Mouse (Mus musculus) limb, embryonic 11.5 days (tissue): ENCODE data around the gene Pde9a. TPM values are rescaled to one million over a fixed set of nuclear protein-coding genes. Genes with fewer than 3 reads are reported as not detected.
A peak's percentile ranks its signal among the peaks of the same experiment; 100 is the strongest.

Experiments used
- ATAC-seq: fragments of 200-750 bp; cut with Nextera tagmentation; 2 replicates; pipeline ENCODE4 v1.8.0; 2017; ENCODE audit warnings: low read depth; ENCODE audit not compliant: insufficient number of reproducible peaks, low FRiP score, low TSS enrichment
- DNase-seq: peaks from one replicate; pipeline ENCODE4 v3.0.0-alpha.2; 2015; ENCODE audit warnings: low spot score
- H3K27ac ChIP-seq: fragments of 300-500 bp; sonication (generic); replicated peaks from 2 replicates; pipeline ENCODE4 v1.5.1; 2014; ENCODE audit warnings: low read depth, mild to moderate bottlenecking, low read length
- H3K27me3 ChIP-seq: fragments of 300-500 bp; sonication (generic); 2 replicates; pipeline ENCODE4 v1.6.1; 2014; ENCODE audit warnings: mild to moderate bottlenecking, low read length, mixed read lengths; ENCODE audit not compliant: control insufficient read depth, insufficient read depth
- H3K36me3 ChIP-seq: fragments of 300-500 bp; sonication (generic); 2 replicates; pipeline ENCODE4 v1.6.1; 2014; ENCODE audit warnings: mild to moderate bottlenecking, low read length, moderate library complexity, mixed read lengths; ENCODE audit not compliant: control insufficient read depth, insufficient read depth
- H3K4me1 ChIP-seq: fragments of 300-500 bp; sonication (generic); 2 replicates; pipeline ENCODE4 v1.6.1; 2014; ENCODE audit warnings: low read length, mixed read lengths; ENCODE audit not compliant: control insufficient read depth, insufficient read depth
- H3K4me2 ChIP-seq: fragments of 300-500 bp; sonication (generic); 2 replicates; pipeline ENCODE4 v1.6.1; 2014; ENCODE audit warnings: low read depth, mild to moderate bottlenecking, moderate library complexity; ENCODE audit not compliant: severe bottlenecking
- H3K4me3 ChIP-seq: fragments of 300-500 bp; sonication (generic); 2 replicates; pipeline ENCODE4 v1.5.1; 2014; ENCODE audit warnings: low read depth, low read length
- H3K9ac ChIP-seq: fragments of 300-500 bp; sonication (generic); 2 replicates; pipeline ENCODE4 v1.6.1; 2014; ENCODE audit warnings: mild to moderate bottlenecking, low read length
- H3K9me3 ChIP-seq: fragments of 300-500 bp; sonication (generic); 2 replicates; pipeline ENCODE4 v1.6.1; 2016; ENCODE audit warnings: low read length; ENCODE audit not compliant: control insufficient read depth
- WGBS: fragments of 180-500 bp; shearing (Covaris S2); extraction: QIAGEN DNeasy Blood & Tissue Kit; methylation state at CpG from one replicate; pipeline ENCODE4 v1.1.7; 2014; 5-methylcytosine and 5-hydroxymethylcytosine counted together
- polyA plus RNA-seq: library from polyadenylated mRNA; unstranded; fragments of >200 nt; fragmentation: Nextera tagmentation; extraction: Ambion mirVana; gene quantifications from 2 replicates; pipeline ENCODE4 v1.2.1, GENCODE M21; 2014

Pde9a gene
- polyA plus RNA-seq, 1 experiment from 2014 or later = 31.2 TPM

- DNase-seq (no peak), ATAC-seq (no peak)
- Histone ChIP-seq H3K27me3 (no peaks in the 10 kb centered on the region), H3K9me3 (no peaks in the 10 kb centered on the region), H3K4me2 (no peak overlapping the region), H3K9ac (no peak overlapping the region), H3K4me1 (no peaks in the 10 kb centered on the region), H3K4me3 (no peak overlapping the region), H3K27ac (no peak overlapping the region), H3K36me3 (peaks cover 20% of the 10 kb centered on the region)
- 95% methylated on average over 2 of the region's 2 CpGs for WGBS
Observed at GRCm38 (mm10) chr17:31503936-31504335, 117.9 kb downstream of the Pde9a start.

GRCm38 (mm10) chr17:31505013-31505412, 119.0 kb downstream of the Pde9a start:
- Histone ChIP-seq H3K4me3 (no peak overlapping the region), H3K27ac (no peak overlapping the region), H3K4me1 (no peaks in the 10 kb centered on the region), H3K4me2 (no peak overlapping the region), H3K9me3 (no peaks in the 10 kb centered on the region), H3K27me3 (no peaks in the 10 kb centered on the region), H3K36me3 (peaks cover 23% of the 10 kb centered on the region), H3K9ac (no peak overlapping the region)
- DNase-seq = no peak
- 84% methylated on average over 5 of the region's 5 CpGs for WGBS
- no peak for ATAC-seq

GRCm38 (mm10) chr17:31506282-31506681, 120.3 kb downstream of the Pde9a start:
- H3K9ac ChIP-seq = no peak overlapping the region
- WGBS = 93% methylated on average over 7 of the region's 7 CpGs
- H3K36me3 ChIP-seq = peaks cover 20% of the 10 kb centered on the region
- H3K27ac ChIP-seq = no peak overlapping the region
- H3K4me3 ChIP-seq = no peak overlapping the region
- DNase-seq = no peak
- no peaks in the 10 kb centered on the region for H3K4me1 ChIP-seq
- H3K4me2 ChIP-seq = no peak overlapping the region
- H3K27me3 ChIP-seq = no peaks in the 10 kb centered on the region
- H3K9me3 ChIP-seq = no peaks in the 10 kb centered on the region
- no peak for ATAC-seq

GRCm38 (mm10) chr17:31510944-31511343, 124.9 kb downstream of the Pde9a start:
- Histone ChIP-seq H3K4me1 (no peaks in the 10 kb centered on the region), H3K27me3 (no peaks in the 10 kb centered on the region), H3K27ac (no peak overlapping the region), H3K9ac (no peak overlapping the region), H3K4me3 (peak overlapping the region; percentile 67), H3K9me3 (no peaks in the 10 kb centered on the region), H3K36me3 (peaks cover 8% of the 10 kb centered on the region), H3K4me2 (peak overlapping the region; percentile 49; the same call in 1 of the 2 replicates)
- ATAC-seq (no peak), DNase-seq (no peak)
- WGBS = 93% methylated on average over 6 of the region's 6 CpGs

GRCm38 (mm10) chr17:31511792-31512495, 125.9 kb downstream of the Pde9a start:
- Histone ChIP-seq H3K36me3 (peaks cover 8% of the 10 kb centered on the region), H3K27me3 (no peaks in the 10 kb centered on the region), H3K4me2 (peak overlapping the region; percentile 49), H3K9me3 (no peaks in the 10 kb centered on the region), H3K4me3 (peak overlapping the region; percentile 67), H3K9ac (peak overlapping the region; percentile 60), H3K27ac (peak overlapping the region; percentile 24), H3K4me1 (no peaks in the 10 kb centered on the region)
- under 1% methylated on average over 56 of the region's 56 CpGs for WGBS
- peak; percentile 94 for ATAC-seq
- peak; percentile 93 for DNase-seq

- DNase-seq = no peak
- peak overlapping the region; percentile 60; the same call in 1 of the 2 replicates for H3K9ac ChIP-seq
- 19% methylated on average over 6 of the region's 6 CpGs for WGBS
- H3K4me1 ChIP-seq = no peaks in the 10 kb centered on the region
- H3K36me3 ChIP-seq = peaks cover 4% of the 10 kb centered on the region
- no peak for ATAC-seq
- peak overlapping the region; percentile 49 for H3K4me2 ChIP-seq
- peak overlapping the region; percentile 67 for H3K4me3 ChIP-seq
- no peak overlapping the region for H3K27ac ChIP-seq
- H3K9me3 ChIP-seq = no peaks in the 10 kb centered on the region
- H3K27me3 ChIP-seq = no peaks in the 10 kb centered on the region
Observed at GRCm38 (mm10) chr17:31512593-31512992, 126.6 kb downstream of the Pde9a start.

- Histone ChIP-seq H3K4me2 (no peak overlapping the region), H3K9me3 (no peaks in the 10 kb centered on the region), H3K9ac (no peak overlapping the region), H3K4me1 (no peaks in the 10 kb centered on the region), H3K36me3 (peaks cover 4% of the 10 kb centered on the region), H3K4me3 (no peak overlapping the region), H3K27ac (no peak overlapping the region), H3K27me3 (no peaks in the 10 kb centered on the region)
- WGBS = 74% methylated on average over 1 of the region's 1 CpGs
- DNase-seq = no peak
- no peak for ATAC-seq
Observed at GRCm38 (mm10) chr17:31514696-31515095, 128.7 kb downstream of the Pde9a start.

GRCm38 (mm10) chr17:31519344-31519945, 133.4 kb downstream of the Pde9a start:
- no peaks in the 10 kb centered on the region for H3K27me3 ChIP-seq
- ATAC-seq = peak; percentile 55; the same call in 1 of the 2 replicates

More at GRCm38 (mm10) chr17:31519344-31519945, 133.4 kb downstream of the Pde9a start:
- H3K9ac ChIP-seq = no peak overlapping the region
- peaks cover 5% of the 10 kb centered on the region; the same call in 1 of the 2 replicates for H3K36me3 ChIP-seq
- H3K27ac ChIP-seq = no peak overlapping the region
- WGBS = 2% methylated on average over 7 of the region's 7 CpGs
- no peaks in the 10 kb centered on the region for H3K9me3 ChIP-seq
- peak overlapping the region; percentile 77; the same call in 1 of the 2 replicates for H3K4me2 ChIP-seq
- peak overlapping the region; percentile 83 for H3K4me3 ChIP-seq
- no peak for DNase-seq
- peaks cover 5% of the 10 kb centered on the region; the same call in 1 of the 2 replicates for H3K4me1 ChIP-seq
